Mouse (Mus musculus): ENCODE measurements around the gene Mogat2. TPM values are rescaled to one million over a fixed set of nuclear protein-coding genes. Genes with fewer than 3 reads are reported as not detected.
A peak's percentile ranks its signal among the peaks of the same experiment; 100 is the strongest.

The Mogat2 gene
- polyA plus RNA-seq, 1 experiment from 2014 or later = 9.3 TPM

- Histone ChIP-seq H3K9me3 (ENCODE audit: control insufficient read depth, low read length) (no peaks in the 10 kb centered on the region), H3K4me3 (ENCODE audit: low read depth, low read length) (no peak overlapping the region), H3K4me2 (ENCODE audit: low read depth, low read length, severe bottlenecking) (no peak overlapping the region), H3K27me3 (ENCODE audit: control insufficient read depth, insufficient read depth, low read length) (no peaks in the 10 kb centered on the region), H3K36me3 (ENCODE audit: control insufficient read depth, insufficient read depth, low read length) (no peaks in the 10 kb centered on the region), H3K4me1 (replicated peaks; ENCODE audit: control insufficient read depth, insufficient read depth, low read length) (no peaks in the 10 kb centered on the region), H3K9ac (ENCODE audit: low read length) (no peak overlapping the region), H3K27ac (ENCODE audit: low read depth, low read length) (no peak overlapping the region)
- DNase-seq (ENCODE audit: low spot score) = no peak
- 76% methylated on average over 7 of the region's 7 CpGs for WGBS
- no peak for ATAC-seq (replicated peaks; ENCODE audit: low FRiP score)
Observed at GRCm38 (mm10) chr7:99230061-99230747, 8.2 kb downstream of the Mogat2 start.

GRCm38 (mm10) chr7:99229411-99229810 lies 9.0 kb downstream of the Mogat2 start:
- peak; percentile 83 for DNase-seq (ENCODE audit: low spot score)
- no peak for ATAC-seq (replicated peaks; ENCODE audit: low FRiP score)
- no peaks in the 10 kb centered on the region for H3K27me3 ChIP-seq (ENCODE audit: control insufficient read depth, insufficient read depth, low read length)
- WGBS = 20% methylated on average over 2 of the region's 2 CpGs
- H3K4me3 ChIP-seq (ENCODE audit: low read depth, low read length) = no peak overlapping the region
- H3K4me2 ChIP-seq (ENCODE audit: low read depth, low read length, severe bottlenecking) = no peak overlapping the region
- H3K27ac ChIP-seq (ENCODE audit: low read depth, low read length) = no peak overlapping the region
- H3K36me3 ChIP-seq (ENCODE audit: control insufficient read depth, insufficient read depth, low read length) = no peaks in the 10 kb centered on the region
- no peak overlapping the region for H3K9ac ChIP-seq (ENCODE audit: low read length)
- H3K4me1 ChIP-seq (replicated peaks; ENCODE audit: control insufficient read depth, insufficient read depth, low read length) = no peaks in the 10 kb centered on the region
- no peaks in the 10 kb centered on the region for H3K9me3 ChIP-seq (ENCODE audit: control insufficient read depth, low read length)

GRCm38 (mm10) chr7:99228825-99229224 lies 9.6 kb downstream of the Mogat2 start:
- H3K4me3 ChIP-seq (ENCODE audit: low read depth, low read length) = no peak overlapping the region
- no peaks in the 10 kb centered on the region for H3K9me3 ChIP-seq (ENCODE audit: control insufficient read depth, low read length)
- no peak overlapping the region for H3K4me2 ChIP-seq (ENCODE audit: low read depth, low read length, severe bottlenecking)
- no peaks in the 10 kb centered on the region for H3K4me1 ChIP-seq (replicated peaks; ENCODE audit: control insufficient read depth, insufficient read depth, low read length)
- WGBS = 85% methylated on average over 8 of the region's 8 CpGs
- no peaks in the 10 kb centered on the region for H3K27me3 ChIP-seq (ENCODE audit: control insufficient read depth, insufficient read depth, low read length)
- H3K27ac ChIP-seq (ENCODE audit: low read depth, low read length) = no peak overlapping the region
- no peak for ATAC-seq (replicated peaks; ENCODE audit: low FRiP score)
- H3K36me3 ChIP-seq (ENCODE audit: control insufficient read depth, insufficient read depth, low read length) = no peaks in the 10 kb centered on the region
- no peak for DNase-seq (ENCODE audit: low spot score)
- no peak overlapping the region for H3K9ac ChIP-seq (ENCODE audit: low read length)

- Histone ChIP-seq H3K27ac (ENCODE audit: low read depth, low read length) (no peak overlapping the region), H3K9me3 (ENCODE audit: control insufficient read depth, low read length) (no peaks in the 10 kb centered on the region), H3K36me3 (ENCODE audit: control insufficient read depth, insufficient read depth, low read length) (no peaks in the 10 kb centered on the region), H3K27me3 (ENCODE audit: control insufficient read depth, insufficient read depth, low read length) (no peaks in the 10 kb centered on the region), H3K9ac (ENCODE audit: low read length) (no peak overlapping the region), H3K4me1 (replicated peaks; ENCODE audit: control insufficient read depth, insufficient read depth, low read length) (no peaks in the 10 kb centered on the region), H3K4me2 (ENCODE audit: low read depth, low read length, severe bottlenecking) (no peak overlapping the region), H3K4me3 (ENCODE audit: low read depth, low read length) (no peak overlapping the region)
- WGBS = 98% methylated on average over 4 of the region's 4 CpGs
- ATAC-seq (replicated peaks; ENCODE audit: low FRiP score) (no peak), DNase-seq (ENCODE audit: low spot score) (no peak)
Observed at GRCm38 (mm10) chr7:99227267-99227666, 11.2 kb downstream of the Mogat2 start.

GRCm38 (mm10) chr7:99226662-99227061 lies 11.8 kb downstream of the Mogat2 start:
- 92% methylated on average over 10 of the region's 10 CpGs for WGBS
- no peak for DNase-seq (ENCODE audit: low spot score)
- Histone ChIP-seq H3K4me3 (ENCODE audit: low read depth, low read length) (no peak overlapping the region), H3K27me3 (ENCODE audit: control insufficient read depth, insufficient read depth, low read length) (no peaks in the 10 kb centered on the region), H3K4me1 (replicated peaks; ENCODE audit: control insufficient read depth, insufficient read depth, low read length) (no peaks in the 10 kb centered on the region), H3K36me3 (ENCODE audit: control insufficient read depth, insufficient read depth, low read length) (no peaks in the 10 kb centered on the region), H3K9ac (ENCODE audit: low read length) (no peak overlapping the region), H3K9me3 (ENCODE audit: control insufficient read depth, low read length) (no peaks in the 10 kb centered on the region), H3K27ac (ENCODE audit: low read depth, low read length) (no peak overlapping the region), H3K4me2 (ENCODE audit: low read depth, low read length, severe bottlenecking) (no peak overlapping the region)
- no peak for ATAC-seq (replicated peaks; ENCODE audit: low FRiP score)

- Histone ChIP-seq H3K27ac (ENCODE audit: low read depth, low read length) (no peak overlapping the region), H3K9ac (ENCODE audit: low read length) (no peak overlapping the region), H3K4me2 (ENCODE audit: low read depth, low read length, severe bottlenecking) (no peak overlapping the region), H3K36me3 (ENCODE audit: control insufficient read depth, insufficient read depth, low read length) (no peaks in the 10 kb centered on the region), H3K4me3 (ENCODE audit: low read depth, low read length) (no peak overlapping the region), H3K4me1 (replicated peaks; ENCODE audit: control insufficient read depth, insufficient read depth, low read length) (no peaks in the 10 kb centered on the region), H3K9me3 (ENCODE audit: control insufficient read depth, low read length) (no peaks in the 10 kb centered on the region), H3K27me3 (ENCODE audit: control insufficient read depth, insufficient read depth, low read length) (no peaks in the 10 kb centered on the region)
- ATAC-seq (replicated peaks; ENCODE audit: low FRiP score) (no peak), DNase-seq (ENCODE audit: low spot score) (no peak)
- 90% methylated on average over 6 of the region's 6 CpGs for WGBS
Observed at GRCm38 (mm10) chr7:99225421-99225820, 13.0 kb downstream of the Mogat2 start.

- Histone ChIP-seq H3K9ac (ENCODE audit: low read length) (no peak overlapping the region), H3K36me3 (ENCODE audit: control insufficient read depth, insufficient read depth, low read length) (no peaks in the 10 kb centered on the region), H3K27ac (ENCODE audit: low read depth, low read length) (no peak overlapping the region), H3K27me3 (ENCODE audit: control insufficient read depth, insufficient read depth, low read length) (no peaks in the 10 kb centered on the region), H3K4me2 (ENCODE audit: low read depth, low read length, severe bottlenecking) (no peak overlapping the region), H3K9me3 (ENCODE audit: control insufficient read depth, low read length) (no peaks in the 10 kb centered on the region), H3K4me3 (ENCODE audit: low read depth, low read length) (no peak overlapping the region), H3K4me1 (replicated peaks; ENCODE audit: control insufficient read depth, insufficient read depth, low read length) (no peaks in the 10 kb centered on the region; the same call in 1 of the 2 replicates)
- ATAC-seq (replicated peaks; ENCODE audit: low FRiP score) (no peak), DNase-seq (ENCODE audit: low spot score) (no peak)
- WGBS = 63% methylated on average over 1 of the region's 1 CpGs
Observed at GRCm38 (mm10) chr7:99224648-99225190, 13.7 kb downstream of the Mogat2 start.

GRCm38 (mm10) chr7:99224225-99224624 lies 14.2 kb downstream of the Mogat2 start:
- Histone ChIP-seq H3K9me3 (ENCODE audit: control insufficient read depth, low read length) (no peaks in the 10 kb centered on the region), H3K4me2 (ENCODE audit: low read depth, low read length, severe bottlenecking) (no peak overlapping the region), H3K9ac (ENCODE audit: low read length) (no peak overlapping the region), H3K36me3 (ENCODE audit: control insufficient read depth, insufficient read depth, low read length) (no peaks in the 10 kb centered on the region), H3K4me3 (ENCODE audit: low read depth, low read length) (no peak overlapping the region), H3K4me1 (replicated peaks; ENCODE audit: control insufficient read depth, insufficient read depth, low read length) (no peaks in the 10 kb centered on the region; the same call in 1 of the 2 replicates), H3K27me3 (ENCODE audit: control insufficient read depth, insufficient read depth, low read length) (no peaks in the 10 kb centered on the region), H3K27ac (ENCODE audit: low read depth, low read length) (no peak overlapping the region)
- DNase-seq (ENCODE audit: low spot score) = no peak
- 63% methylated on average over 7 of the region's 7 CpGs for WGBS
- no peak for ATAC-seq (replicated peaks; ENCODE audit: low FRiP score)

Data from forebrain, embryonic 11.5 days (tissue).